Comparison of ENCODE assay signal across 8 mouse cellular contexts in the genomic region with DNA sequence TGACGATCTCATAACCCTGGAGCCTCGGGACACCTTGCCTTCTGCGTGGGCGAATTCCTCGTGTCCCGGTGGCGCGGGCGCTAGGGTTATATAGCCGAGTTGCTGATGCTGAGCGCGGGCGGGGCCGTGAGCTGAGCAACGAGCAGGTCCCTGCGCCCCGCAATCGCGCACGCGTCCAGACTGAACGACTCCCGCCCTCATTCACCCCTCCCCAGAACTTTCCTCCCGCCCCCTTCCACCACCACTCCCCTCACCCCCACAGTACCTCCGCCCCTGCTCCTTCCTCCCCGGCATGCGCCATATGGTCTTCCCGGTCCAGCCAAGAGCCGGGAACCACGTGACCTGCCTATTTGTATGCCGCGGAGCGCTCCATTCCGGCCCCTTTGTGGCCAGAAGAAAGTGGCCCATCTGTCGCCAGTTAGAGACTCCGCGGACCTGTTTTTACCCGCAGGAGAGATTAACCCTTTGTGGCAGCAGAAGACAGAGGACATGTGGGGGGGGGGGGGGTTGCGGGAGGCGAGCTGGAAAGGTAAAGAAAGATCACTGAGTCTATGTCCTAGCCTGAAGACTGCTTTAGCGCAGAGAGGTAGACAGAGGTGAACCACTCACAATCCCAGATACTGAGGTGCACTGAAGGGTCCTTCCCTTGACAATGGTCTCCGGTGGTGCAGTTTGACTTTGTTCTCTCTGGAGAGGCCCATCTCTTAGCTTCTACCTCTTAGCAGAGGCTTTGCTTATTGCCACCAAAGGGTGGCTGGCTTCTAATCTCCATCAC. TPM values are rescaled to one million over a fixed set of nuclear protein-coding genes. Genes with fewer than 3 reads are reported as not detected.
DNase-seq lines count a peak whose midpoint lies in the region; ATAC-seq and TF ChIP-seq lines count a peak whose summit lies in the region.

Neurod1 (minus strand) TSS at position 177 of the 775 bp plus-strand sequence.
Cerkl (minus strand) TSS at position 211 of the 775 bp plus-strand sequence.

- TF ChIP-seq EP300 in heart, adult 2 months (IDR thresholded peaks at IDR 0.05; ENCODE audit: insufficient read depth, low read depth, low read length) = no peak

- no peak for ATAC-seq in heart, embryonic 15.5 days (replicated peaks; ENCODE audit: insufficient number of reproducible peaks, insufficient read depth, low FRiP score, low read depth)
- no peak; the same call in 1 of the 2 replicates for ATAC-seq in limb, embryonic 13.5 days (ENCODE audit: low FRiP score, low read depth)

- TF ChIP-seq CTCF in heart, adult 2 months (IDR thresholded peaks at IDR 0.05) = no peak

- H3K9me3 ChIP-seq in heart, embryonic 15.5 days (replicated peaks) = no peaks in the 10 kb centered on the region
- no peaks in the 10 kb centered on the region for H3K9me3 ChIP-seq in hindbrain, embryonic 10.5 days
- 0 out of 2 replicates have a peak, but pooled peaks cover 2% of the 10 kb centered on the region for H3K9me3 ChIP-seq in limb, embryonic 13.5 days

- H3K4me2 ChIP-seq in heart, embryonic 15.5 days = peak within 1 kb of the TSS; percentile 58
- peak within 1 kb of the TSS; percentile 68 for H3K4me2 ChIP-seq in limb, embryonic 13.5 days (replicated peaks)

- under 1% methylated on average over 42 of the region's 42 CpGs for WGBS in heart, embryonic 15.5 days
- WGBS in hindbrain, embryonic 10.5 days = under 1% methylated on average over 42 of the region's 42 CpGs
- 1% methylated on average over 42 of the region's 42 CpGs for WGBS in limb, embryonic 13.5 days
- 2% methylated on average over 41 of the region's 42 CpGs for WGBS in heart, adult 2 months

- intact Hi-C loops in heart, adult 2 months (cut with DNase I) = no loop called here

- DNase-seq in heart, postnatal 4 days = no peak
- peak; percentile 98 for DNase-seq in cerebellum, postnatal 25 days
- peak; percentile 91 for DNase-seq in hindbrain, embryonic 10.5 days (ENCODE audit: low spot score)
- peak; percentile 97 for DNase-seq in retina, postnatal 1 day
- no peak for DNase-seq in spleen, adult 12 weeks (ENCODE audit: low spot score)
- no peak for DNase-seq in heart, adult 2 months

- H3K4me3 ChIP-seq in heart, embryonic 15.5 days = peak within 1 kb of the TSS; percentile 38
- peak within 1 kb of the TSS; percentile 48 for H3K4me3 ChIP-seq in hindbrain, embryonic 10.5 days
- peak within 1 kb of the TSS; percentile 37 for H3K4me3 ChIP-seq in limb, embryonic 13.5 days
- no peak within 1 kb of the TSS for H3K4me3 ChIP-seq in heart, adult 2 months

- H3K36me3 ChIP-seq in heart, embryonic 15.5 days = no peaks in the 10 kb centered on the region
- no peaks in the 10 kb centered on the region for H3K36me3 ChIP-seq in hindbrain, embryonic 10.5 days
- no peaks in the 10 kb centered on the region for H3K36me3 ChIP-seq in limb, embryonic 13.5 days
- H3K36me3 ChIP-seq in heart, adult 2 months (ENCODE audit: control insufficient read depth, insufficient read depth, low read length) = no peaks in the 10 kb centered on the region

- H3K79me2 ChIP-seq in heart, adult 2 months (replicated peaks; ENCODE audit: control insufficient read depth, insufficient read depth, low read length) = no peaks in the 10 kb centered on the region

- H3K27me3 ChIP-seq in heart, embryonic 15.5 days = peaks cover 83% of the 10 kb centered on the region
- peaks cover 95% of the 10 kb centered on the region for H3K27me3 ChIP-seq in hindbrain, embryonic 10.5 days (ENCODE audit: insufficient read depth, poor library complexity, severe bottlenecking)
- peaks cover 83% of the 10 kb centered on the region for H3K27me3 ChIP-seq in limb, embryonic 13.5 days
- H3K27me3 ChIP-seq in heart, adult 2 months (ENCODE audit: control insufficient read depth, insufficient read depth, low read length) = peaks cover 14% of the 10 kb centered on the region

- H3K9ac ChIP-seq in heart, embryonic 15.5 days = no peak within 1 kb of the TSS
- H3K9ac ChIP-seq in limb, embryonic 13.5 days = no peak within 1 kb of the TSS
- H3K9ac ChIP-seq in heart, adult 2 months (ENCODE audit: low read depth, low read length) = no peak within 1 kb of the TSS

- peaks cover 13% of the 10 kb centered on the region for H3K4me1 ChIP-seq in heart, embryonic 15.5 days (replicated peaks)
- H3K4me1 ChIP-seq in hindbrain, embryonic 10.5 days (replicated peaks) = peaks cover 59% of the 10 kb centered on the region
- H3K4me1 ChIP-seq in limb, embryonic 13.5 days = peaks cover 20% of the 10 kb centered on the region; the same call in 1 of the 2 replicates
- H3K4me1 ChIP-seq in heart, adult 2 months (ENCODE audit: control insufficient read depth, insufficient read depth, low read length) = no peaks in the 10 kb centered on the region

- H3K27ac ChIP-seq in heart, embryonic 15.5 days = no peak within 1 kb of the TSS
- H3K27ac ChIP-seq in hindbrain, embryonic 10.5 days = peak within 1 kb of the TSS; percentile 81
- no peak within 1 kb of the TSS for H3K27ac ChIP-seq in limb, embryonic 13.5 days
- H3K27ac ChIP-seq in heart, adult 2 months = no peak within 1 kb of the TSS

- TF ChIP-seq POLR2A in heart, adult 2 months (IDR thresholded peaks at IDR 0.05; ENCODE audit: insufficient read depth, low read depth, low read length) = no peak

RNA-seq across cellular contexts. Expression of gene Neurod1, which starts in this region (rescaled TPM):
- 0.08 TPM in 1 of 2 replicates, not detected in the other for polyA plus RNA-seq in heart, embryonic 15.5 days (2015; fragmentation: Nextera tagmentation; extraction: Ambion mirVana)
- total RNA-seq in heart, postnatal 4 days (2021) = not detected
- 20.9 and 52.9 TPM in 2 replicates for polyA plus RNA-seq in hindbrain, embryonic 10.5 days (2016; fragmentation: Nextera tagmentation; extraction: Ambion mirVana)
- 0.15 TPM in 1 of 2 replicates, not detected in the other for polyA plus RNA-seq in limb, embryonic 13.5 days (2015; fragmentation: Nextera tagmentation; extraction: Ambion mirVana)
- total RNA-seq in heart, adult 2 months (2021) = not detected
- not detected in 2 replicates for polyA plus RNA-seq in heart, adult 2 months (2012; rRNA removed)

RNA-seq across cellular contexts. Expression of gene Cerkl, which starts in this region (rescaled TPM):
- polyA plus RNA-seq in heart, embryonic 15.5 days (2015; fragmentation: Nextera tagmentation; extraction: Ambion mirVana) = 0.42 and 1.7 TPM in 2 replicates
- total RNA-seq in heart, postnatal 4 days (2021) = 1 to 10 TPM; 1.4 to 1.8 TPM
- 1.8 and 6.6 TPM in 2 replicates for polyA plus RNA-seq in hindbrain, embryonic 10.5 days (2016; fragmentation: Nextera tagmentation; extraction: Ambion mirVana)
- 1.1 and 1.2 TPM in 2 replicates for polyA plus RNA-seq in limb, embryonic 13.5 days (2015; fragmentation: Nextera tagmentation; extraction: Ambion mirVana)
- under 1 TPM; 0.73 to 0.82 TPM for total RNA-seq in heart, adult 2 months (2021)
- polyA plus RNA-seq in heart, adult 2 months (2012; rRNA removed) = 0.47 and 1.5 TPM in 2 replicates

Comparison
In these comparisons a context has a peak if more than half of its experiments do, and no peak if none do; other contexts are left out.
1. RNA of gene Neurod1 (polyA plus RNA-seq): 20.9 to 52.9 TPM in hindbrain, embryonic 10.5 days; 0.08 TPM in heart, embryonic 15.5 days, 0.15 TPM in limb, embryonic 13.5 days and not detected in heart, adult 2 months; every median in the first group is over 10 times any median in the second.
2. DNase-seq: peak in cerebellum, postnatal 25 days (2 of 2), hindbrain, embryonic 10.5 days (single experiment) and retina, postnatal 1 day (single experiment); none in heart, postnatal 4 days (single experiment), spleen, adult 12 weeks (single experiment) and heart, adult 2 months (0 of 2).